Mouse (Mus musculus): ENCODE data around the gene Lgals9.

The Lgals9 gene

DNA sequence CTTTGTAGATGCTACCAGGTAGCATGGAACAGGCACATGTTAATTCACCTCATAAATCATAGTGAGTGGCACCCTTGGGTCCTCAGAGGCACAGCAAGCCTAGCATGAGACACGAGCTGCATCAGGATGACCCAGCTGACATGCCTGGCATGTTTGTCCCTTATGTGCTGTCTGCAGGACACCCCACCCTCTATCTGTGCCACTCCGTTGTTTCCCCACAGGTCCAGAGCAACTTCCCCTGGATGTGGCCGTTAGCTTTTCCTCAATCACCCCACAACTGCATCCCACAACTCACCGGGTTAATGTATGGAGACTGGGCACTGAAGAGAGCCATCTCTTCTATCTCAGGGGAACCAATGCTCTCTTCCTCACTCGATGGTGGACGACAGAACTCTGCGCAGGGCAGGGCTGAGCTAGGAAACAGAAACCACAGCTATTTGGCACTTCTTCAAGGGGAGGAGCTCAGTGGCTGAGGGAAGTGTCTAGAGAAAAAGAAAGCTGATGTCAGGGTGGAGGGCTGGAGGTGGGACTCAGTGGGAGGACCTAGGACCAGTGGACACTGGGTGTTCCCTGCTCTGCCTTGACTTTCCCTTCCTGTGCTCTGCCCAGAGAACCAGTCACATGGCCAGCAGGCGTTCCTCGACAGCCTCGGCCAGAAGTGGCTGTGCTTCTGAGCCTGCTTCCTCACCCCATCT, at the start of gene Lgals9:
TSS of gene Lgals9 (minus strand) at position 464 of the 695 bp plus-strand sequence.
- peak; percentile 73 for DNase-seq (ENCODE audit: low spot score)

DNA sequence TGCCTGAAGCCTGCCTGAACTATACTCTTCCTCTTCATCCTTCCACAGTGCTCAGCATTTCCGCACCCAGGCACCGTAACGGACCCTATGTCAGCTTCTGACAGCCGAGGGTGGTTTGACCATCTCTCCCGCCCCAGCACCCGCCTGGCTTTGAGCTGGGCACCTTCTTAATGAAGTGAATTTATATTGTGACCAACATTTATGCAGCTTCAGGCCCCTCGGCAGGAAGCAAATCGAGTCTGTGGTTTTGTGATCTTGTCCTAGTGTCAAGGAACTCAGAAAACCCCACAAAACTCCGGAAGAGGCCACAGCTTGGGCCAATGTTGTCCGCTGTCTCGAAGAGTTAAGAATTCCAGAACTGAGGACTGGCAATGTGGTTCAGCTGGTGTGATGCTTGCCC, 48.9 kb upstream of the Lgals9 start:
- DNase-seq (ENCODE audit: low spot score), result no peak

DNA sequence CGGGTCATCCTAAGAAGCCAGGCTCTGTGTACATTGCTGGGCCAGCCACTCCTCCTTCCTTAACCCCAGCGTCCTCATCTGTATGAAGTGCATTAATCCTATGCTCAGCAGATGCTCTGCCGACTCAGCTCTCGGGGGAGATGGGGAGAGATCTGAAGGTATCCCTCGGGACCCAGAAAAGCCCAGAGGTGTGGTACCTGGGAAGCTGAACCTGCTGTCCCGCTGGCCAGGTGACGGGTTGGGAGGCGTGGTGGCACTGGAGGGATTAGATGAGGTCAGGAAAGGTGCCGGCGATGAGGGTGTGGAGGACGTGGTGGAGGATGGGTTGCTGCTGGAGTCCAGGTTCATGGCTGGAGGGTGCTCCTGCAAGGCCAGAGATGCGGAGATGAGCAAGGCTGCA, 48.3 kb upstream of the Lgals9 start:
- DNase-seq (ENCODE audit: low spot score), result no peak

DNA sequence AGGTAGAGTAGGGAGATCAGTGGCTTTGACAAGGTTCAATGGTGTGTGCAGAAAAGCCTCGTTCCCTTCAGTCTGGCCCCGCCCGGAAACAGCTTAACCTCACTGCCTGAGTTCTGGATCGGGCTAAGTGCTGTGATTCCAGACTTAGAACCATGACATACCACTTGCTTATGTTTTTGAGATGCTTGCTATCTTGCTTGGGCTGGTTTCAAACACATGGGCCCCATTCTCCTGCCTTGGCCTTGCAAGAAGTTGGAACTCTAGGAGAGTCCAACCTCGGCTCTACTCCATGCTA, 46.7 kb upstream of the Lgals9 start:
- no peak for DNase-seq (ENCODE audit: low spot score)

DNA sequence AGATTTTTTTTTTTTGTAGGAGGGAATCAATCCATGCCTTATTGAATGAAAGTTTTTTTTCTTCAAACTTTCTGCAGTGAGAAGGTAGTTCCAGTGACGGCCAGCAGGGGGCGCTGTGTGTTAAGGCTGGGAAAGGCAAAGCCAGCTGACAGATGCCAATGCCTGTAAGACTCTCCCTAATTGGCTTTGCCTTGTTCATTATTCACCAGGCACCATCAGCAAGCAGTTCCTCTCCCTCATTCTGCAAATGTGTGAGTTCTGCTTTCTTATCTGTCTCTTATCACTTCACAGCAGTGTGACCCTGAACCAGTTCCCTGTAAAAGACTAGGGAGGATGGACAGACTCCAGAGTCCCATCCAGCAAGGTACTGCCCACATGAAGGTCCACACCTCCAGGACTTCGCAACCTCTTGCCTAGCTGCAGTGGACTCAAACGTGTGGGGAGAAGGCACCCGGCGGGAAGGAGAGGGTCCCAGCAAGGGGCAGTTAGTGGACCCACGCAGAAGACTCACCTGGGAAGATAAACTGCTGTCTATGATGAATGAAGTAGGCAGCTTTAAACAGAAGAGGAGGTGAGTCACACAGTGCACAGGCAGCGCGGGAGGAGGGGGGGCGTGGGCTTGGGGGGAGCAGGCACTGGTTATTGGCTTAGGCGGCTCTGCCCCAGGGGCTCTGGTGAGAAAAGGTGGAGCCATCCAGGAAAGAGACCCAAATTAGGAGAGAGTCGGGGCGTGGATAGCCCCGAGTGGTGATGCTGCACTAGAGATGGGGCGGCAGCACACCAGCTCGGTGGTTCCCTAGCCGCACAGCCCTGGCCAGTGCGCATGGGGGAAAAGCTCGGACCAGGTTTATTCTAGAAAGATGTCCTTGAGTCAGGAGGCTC, 46.1 kb upstream of the Lgals9 start:
- DNase-seq (ENCODE audit: low spot score), result peak; percentile 76

DNA sequence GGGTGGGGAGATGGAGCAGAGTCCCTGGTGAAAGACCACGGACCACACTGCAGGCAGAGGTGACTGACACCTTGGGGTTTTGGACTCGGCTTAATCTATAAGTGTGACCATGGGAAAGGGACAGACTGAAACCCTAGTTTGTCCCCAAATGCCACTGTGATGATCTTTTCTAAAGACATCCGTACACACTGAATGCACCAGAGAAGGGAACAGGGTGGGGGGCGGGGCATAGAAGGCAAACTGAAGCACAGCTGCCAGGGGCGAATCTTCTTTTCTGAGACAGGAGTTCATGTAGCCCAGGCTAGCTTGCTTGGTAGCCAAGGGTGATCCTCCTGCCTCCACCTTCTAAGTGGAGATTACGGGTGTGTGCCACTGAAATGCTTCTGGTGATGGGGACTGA, 39.0 kb upstream of the Lgals9 start:
- DNase-seq (ENCODE audit: low spot score), result no peak

DNA sequence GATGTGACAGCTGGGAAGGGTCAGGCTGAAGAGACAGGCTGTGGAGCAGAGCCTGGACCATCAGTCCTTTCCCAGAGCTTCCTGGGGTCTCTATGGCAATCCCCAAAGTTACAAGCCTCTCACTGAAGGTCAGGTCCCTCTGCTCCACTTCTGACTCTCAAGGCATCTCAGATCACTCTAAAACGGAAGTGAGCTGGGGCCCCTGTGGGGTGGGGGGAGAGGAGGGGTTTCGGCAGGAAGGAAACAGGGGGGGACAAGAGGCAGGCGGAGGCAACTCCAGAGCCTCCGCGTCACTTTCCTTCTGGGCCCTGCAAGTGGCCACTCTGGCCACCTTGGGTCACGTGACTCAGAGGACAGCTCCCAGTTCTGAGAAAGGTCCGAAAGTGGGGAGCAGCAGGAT, 38.6 kb upstream of the Lgals9 start:
- peak; percentile 79 for DNase-seq (ENCODE audit: low spot score)

DNA sequence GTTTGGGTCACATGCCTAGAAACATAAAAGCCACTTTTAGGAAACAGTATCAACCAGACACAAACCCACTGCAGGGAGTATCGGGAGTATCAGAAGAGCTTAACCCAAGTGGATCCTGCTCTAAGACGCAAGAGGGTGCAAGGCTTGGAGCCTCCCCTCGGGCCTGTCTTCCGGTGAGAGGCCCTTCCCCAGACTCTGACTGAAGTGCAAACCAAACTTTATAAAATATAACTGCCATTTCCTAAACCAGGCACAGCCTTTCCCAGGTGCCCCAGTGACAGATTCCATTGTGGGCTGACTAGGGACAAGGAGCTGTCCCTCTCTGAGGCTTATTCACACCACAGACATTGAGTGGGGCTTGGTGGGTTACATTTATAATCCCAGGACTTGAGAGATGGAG, 38.1 kb upstream of the Lgals9 start:
- no peak for DNase-seq (ENCODE audit: low spot score)

DNA sequence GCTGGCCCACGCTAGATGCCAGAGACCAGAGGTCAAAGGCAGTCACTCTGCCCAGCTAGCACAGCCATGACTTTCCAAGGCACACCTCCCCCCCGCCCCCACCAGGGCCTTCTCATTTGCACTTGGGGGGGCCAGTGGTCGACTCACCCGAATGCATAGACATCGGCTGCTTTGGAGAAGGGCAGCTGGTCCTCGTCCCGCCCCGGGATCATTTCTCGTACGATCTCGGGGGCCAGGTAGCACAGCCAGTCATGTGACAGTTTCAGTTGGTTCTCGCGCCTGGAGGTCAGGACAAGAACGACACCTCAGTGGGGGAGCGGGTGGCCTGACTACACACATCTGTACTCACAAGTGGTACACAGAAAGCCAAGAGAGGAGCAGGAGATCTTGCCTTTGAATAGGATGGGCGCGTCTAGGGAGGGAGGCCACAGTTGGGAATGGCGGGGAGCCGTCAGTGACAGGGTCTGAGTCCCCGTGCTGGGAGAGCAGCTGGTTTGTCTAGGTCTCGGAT, 35.8 kb upstream of the Lgals9 start:
- no peak for DNase-seq (ENCODE audit: low spot score)

DNA sequence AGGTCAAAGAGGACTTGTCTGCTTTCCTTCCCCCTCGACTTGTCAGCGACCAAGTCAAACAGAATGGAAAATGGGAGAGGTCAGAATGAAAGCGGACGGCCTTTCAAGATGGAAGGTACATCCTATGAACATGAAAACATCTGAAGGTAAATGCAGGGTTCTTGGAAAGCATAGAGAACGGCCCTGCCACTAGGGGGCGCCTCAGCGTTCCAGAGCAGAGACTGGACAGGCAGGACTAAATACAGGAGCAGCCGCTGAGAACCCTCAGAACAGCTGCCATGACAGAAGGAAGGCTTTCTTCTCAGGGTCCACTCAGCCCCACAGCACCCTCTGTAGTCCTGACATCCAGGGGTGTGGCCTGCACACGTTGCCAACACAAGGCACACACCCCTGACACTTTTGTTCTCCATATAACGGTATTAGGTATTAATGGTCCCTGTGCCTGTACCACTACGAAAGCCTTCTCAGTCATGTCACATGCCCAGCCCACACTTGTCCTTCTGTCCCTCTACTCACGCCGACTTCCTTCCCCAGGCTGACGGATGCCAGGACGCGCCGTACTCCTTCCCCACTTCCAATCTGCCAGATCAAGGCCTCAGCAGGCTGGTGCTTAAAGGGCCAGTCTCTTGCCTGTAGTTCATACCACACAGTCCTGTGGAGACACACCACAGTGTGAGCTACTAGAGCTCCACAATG, 35.2 kb upstream of the Lgals9 start:
- peak; percentile 57 for DNase-seq (ENCODE audit: low spot score)

DNA sequence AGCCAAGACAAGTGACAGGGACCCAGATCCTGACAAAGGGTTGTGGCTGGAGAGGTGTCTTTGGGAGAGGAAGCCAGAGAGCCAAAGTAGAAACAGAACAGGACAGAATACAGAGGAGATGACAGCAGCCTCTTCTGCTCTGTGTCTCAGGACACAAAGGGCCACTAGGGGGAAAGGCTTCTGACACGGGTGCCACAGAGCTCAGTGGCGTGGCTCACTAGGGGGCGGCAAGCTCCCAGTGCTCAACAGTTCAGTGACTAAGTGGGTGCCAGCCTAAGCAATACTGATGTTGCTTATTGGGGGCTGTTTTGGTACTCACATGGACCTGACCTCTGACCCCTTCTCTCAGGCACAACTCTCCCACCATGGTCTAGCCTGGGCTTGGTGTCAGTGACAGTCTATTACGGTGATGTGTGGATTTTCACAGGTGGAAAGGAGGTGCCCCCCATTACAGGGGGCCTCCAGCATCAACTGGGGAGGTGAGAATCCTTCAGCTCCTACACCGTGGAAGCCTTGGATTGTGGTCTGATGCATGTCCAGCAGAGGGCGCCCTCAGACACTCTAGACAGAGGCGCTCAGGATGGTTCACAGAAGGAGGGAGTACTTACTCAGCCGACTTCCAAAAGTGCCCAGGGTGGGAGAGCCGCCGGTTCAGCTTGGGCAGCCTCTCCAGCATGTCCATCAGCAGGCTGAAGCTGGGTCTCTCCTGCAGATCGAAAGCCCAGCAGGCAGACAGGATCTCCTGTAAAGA, 34.4 kb upstream of the Lgals9 start:
- peak; percentile 71 for DNase-seq (ENCODE audit: low spot score)

DNA sequence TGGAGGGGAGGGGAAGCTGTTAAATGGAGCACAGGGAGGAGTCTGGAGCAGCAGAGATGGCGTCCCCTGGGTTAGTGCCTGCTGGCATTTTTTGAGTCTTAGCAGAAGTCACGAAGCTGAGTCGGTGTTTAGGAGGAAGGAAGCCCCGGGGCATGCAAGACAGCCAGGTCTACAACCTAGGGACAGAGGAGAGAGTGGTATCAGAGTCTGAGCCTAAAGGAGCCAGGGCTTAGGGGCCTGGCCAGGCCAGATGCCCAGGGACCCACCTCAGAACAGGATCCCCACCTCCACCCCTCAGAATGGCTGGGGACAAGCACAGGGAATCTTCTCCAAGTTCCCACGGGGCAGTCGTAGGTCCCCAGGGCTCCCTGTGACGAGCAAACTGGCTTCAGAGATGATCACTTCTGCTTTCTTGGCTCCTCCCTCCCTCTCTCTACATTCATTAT, 32.4 kb upstream of the Lgals9 start:
- DNase-seq (ENCODE audit: low spot score), result no peak

DNA sequence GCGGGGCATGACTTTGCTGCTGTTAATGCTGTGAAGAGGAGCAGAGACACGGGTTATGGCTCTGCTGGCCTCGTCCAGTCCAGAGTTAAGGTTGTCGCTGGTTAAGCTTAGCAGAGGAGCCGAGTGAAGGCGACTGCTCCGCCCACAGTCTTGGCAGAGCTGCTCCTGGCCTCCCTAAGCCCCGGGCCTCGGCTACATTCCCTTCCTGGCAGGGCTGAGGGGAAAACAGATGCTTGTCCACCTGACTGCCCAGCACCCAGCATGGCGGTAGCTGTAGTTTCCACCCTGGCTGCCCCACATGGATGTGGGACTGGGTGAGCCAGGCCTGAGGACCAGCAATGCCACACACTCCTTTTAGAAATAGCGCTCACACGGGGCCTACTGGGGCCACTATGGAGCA, 31.5 kb upstream of the Lgals9 start:
- DNase-seq (ENCODE audit: low spot score), result no peak

DNA sequence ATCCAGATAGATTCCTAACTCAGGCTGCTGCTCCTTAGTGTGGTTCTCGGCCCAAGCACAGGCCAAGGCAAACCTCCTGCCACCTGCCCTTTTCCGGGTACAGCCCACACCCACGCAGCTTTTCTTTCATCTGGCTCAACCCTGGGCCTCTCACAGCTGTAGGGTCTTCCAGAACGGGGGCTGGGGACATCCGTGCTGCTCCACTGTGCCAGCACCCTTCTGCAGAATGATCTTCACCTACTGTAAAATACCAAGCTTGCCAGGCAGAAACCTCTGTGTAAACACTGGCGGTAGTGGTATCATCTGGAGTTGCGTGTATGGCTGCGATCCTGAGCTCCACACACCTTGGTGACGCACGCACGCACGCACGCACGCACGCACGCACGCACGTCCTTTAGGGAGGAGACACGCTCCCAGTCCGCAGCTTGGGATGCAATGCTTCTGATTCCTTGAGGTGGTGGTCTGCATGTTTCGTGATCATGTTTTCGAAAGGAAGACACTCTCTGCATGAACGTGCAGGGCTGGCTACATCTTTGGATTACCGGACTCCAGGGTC, 31.0 kb upstream of the Lgals9 start:
- DNase-seq (ENCODE audit: low spot score), result no peak

DNA sequence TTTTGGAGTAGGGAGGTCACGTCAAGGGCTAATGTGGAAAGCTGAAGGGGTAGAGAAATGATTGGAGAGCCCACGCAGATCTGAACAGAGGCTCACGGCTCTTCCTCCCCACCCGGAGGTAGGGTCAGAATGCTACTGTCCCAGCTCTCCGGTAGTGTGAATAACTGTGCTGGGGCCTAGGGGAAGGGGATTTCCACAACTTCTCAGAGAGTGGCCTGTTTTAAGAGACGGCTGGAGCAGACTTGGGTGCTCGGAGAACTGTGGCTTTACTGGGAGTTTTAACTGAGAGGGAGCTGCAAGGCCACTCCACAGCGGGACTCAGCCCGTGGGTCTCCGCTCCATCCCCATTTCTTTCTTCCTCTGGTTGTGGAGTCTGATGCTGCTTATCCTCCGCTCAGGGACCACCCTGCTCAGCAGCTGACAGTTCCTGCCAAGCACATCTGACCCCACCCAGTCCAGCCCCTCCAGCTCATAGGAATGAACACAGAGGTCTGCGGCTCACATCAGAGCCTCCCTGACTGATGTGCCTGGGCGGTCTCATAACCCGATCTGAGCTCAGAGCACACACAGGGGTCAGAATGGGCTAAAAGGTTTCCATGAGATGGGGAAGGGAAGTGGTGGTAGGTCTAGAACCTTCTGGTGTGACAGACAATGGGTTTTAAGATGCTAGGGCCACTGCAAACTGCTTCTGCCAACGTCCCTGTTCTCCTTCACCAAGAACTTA, 30.0 kb upstream of the Lgals9 start:
- DNase-seq (ENCODE audit: low spot score), result no peak

DNA sequence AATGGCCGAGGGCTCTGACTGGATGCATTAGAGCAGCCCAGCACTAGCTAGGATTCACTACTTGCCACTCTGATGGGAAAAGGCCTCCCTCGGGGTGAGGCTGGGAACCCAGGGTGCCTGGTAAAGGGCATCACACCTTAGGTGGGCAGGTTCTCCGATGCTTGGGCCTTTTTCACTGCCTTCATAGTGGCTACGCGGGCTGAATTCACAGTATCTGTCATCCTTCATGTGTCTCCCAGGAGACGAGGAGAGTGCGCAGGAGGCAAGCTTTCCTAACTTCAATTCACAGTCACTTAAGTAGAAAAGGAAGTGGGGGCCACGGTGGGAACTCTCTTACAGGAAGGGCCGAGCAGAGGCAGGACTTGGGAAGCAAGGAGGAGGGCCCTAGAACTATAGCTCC, 29.1 kb upstream of the Lgals9 start:
- DNase-seq (ENCODE audit: low spot score), result no peak

DNA sequence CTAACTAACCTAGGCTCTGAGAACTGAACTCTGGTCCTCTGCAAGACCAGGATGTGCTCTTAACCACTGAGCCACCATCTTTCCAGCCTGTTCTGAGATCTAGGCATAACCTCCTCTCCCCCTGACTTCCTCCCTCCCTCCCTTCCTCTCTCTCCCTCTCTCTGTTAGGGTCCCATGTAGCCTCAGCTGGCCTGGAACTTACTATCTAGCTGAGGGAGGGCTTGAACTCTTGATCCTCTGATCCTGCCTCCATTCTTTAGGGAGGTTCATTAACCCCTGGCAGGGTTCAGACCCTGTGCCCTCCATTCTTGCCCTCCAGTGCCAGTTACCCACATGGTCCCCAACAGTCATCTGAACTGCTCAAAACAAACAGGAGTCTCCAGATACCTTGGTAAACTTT, 28.3 kb upstream of the Lgals9 start:
- DNase-seq (ENCODE audit: low spot score), result no peak

DNA sequence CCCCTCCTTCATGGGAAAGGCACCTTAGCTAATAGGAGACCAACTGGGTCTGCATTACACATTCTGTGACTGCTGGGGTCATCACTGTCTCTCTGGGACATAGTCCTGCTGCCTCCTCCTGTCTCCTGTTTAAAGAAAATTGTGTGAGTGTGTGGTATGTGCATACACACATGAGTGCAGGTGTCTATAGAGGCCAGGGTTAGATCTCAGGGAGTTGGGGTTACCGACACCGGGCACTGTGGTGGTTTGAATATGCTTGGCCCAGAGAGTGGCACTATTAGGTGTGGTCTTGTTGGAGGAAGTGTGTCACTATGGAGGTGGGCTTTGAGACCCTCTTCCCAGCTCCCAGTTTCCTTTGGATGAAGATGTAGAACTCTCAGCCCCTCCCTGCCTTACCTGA, 27.8 kb upstream of the Lgals9 start:
- DNase-seq (ENCODE audit: low spot score), result no peak

DNA sequence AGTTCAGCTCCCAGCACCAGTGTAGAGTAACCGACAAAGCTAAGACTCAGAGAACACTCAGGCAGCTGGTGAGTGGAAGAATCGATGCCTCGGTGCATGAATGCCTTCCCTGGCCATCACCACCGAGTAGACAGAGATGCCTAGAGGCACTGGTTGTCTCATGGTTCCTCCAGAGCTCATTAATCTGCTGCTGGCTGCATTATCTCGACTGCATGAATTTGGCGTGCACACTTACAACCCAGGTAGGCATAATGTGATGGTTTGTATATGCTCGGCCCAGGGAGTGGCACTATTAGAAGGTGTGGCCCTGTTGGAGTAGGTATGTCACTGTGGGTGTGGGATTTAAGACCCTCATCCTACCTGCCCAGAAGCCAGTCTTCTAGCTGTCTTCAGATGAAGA, 24.1 kb upstream of the Lgals9 start:
- DNase-seq (ENCODE audit: low spot score), result no peak

DNA sequence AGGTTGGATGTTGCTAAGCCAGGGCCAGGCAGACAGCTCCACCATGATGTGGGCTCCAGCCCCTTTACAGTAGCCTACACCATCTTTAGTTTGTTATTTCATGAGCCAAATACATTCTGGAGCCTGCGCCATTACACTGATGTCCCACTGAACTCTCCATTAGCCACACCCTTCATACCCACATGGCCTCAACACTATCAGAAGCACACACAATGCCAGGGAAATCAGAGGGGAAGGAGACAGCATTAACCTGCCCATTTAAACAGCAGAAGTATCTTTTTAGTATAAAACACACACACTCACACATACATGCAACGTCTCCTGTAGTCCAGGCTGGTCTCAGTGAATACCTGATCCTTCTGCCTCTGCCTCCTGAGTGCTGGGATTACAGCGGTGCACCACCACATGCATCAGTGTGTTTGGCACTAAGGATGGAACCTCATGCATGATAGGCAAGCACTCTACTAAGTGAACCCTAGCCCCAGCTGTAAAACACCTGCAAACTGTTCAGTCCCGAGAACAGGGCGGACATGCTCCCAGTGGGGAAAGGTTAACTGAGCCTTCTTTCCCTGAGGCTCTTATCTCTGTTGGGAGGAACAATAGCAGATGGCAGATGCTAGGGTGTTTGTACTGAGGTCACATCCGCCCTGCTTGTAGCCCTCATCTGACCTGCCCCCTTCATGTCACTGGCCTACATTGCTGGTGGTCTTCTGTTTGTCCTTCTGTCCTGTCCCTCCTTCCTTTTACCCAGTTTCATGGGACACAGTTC, 23.4 kb upstream of the Lgals9 start:
- DNase-seq (ENCODE audit: low spot score), result no peak
